Mouse (Mus musculus) stomach, postnatal 0 days (tissue): Measurements from ENCODE around the gene Ddr1. TPM values are rescaled to one million over a fixed set of nuclear protein-coding genes. Genes with fewer than 3 reads are reported as not detected.

ENCODE experiments used
- ATAC-seq: fragments of 200-750 bp; cut with Nextera tagmentation; 2 replicates; pipeline ENCODE4 v1.8.0; 2017; ENCODE audit not compliant: low FRiP score, low TSS enrichment
- DNase-seq: peaks from one replicate; pipeline ENCODE4 v3.0.0-alpha.2; 2016; ENCODE audit warnings: low spot score
- H3K27ac ChIP-seq: fragments of 300-500 bp; sonication (generic); replicated peaks from 2 replicates; pipeline ENCODE4 v1.5.1; 2014; ENCODE audit warnings: mild to moderate bottlenecking, control low read depth
- H3K27me3 ChIP-seq: fragments of 300-500 bp; sonication (generic); 2 replicates; pipeline ENCODE4 v1.6.1; 2014; ENCODE audit warnings: low read length; ENCODE audit not compliant: control insufficient read depth, insufficient read depth
- H3K36me3 ChIP-seq: fragments of 300-500 bp; sonication (generic); 2 replicates; pipeline ENCODE4 v1.6.1; 2014; ENCODE audit warnings: low read length, mixed read lengths; ENCODE audit not compliant: control insufficient read depth, insufficient read depth
- H3K4me1 ChIP-seq: fragments of 300-500 bp; sonication (generic); replicated peaks from 2 replicates; pipeline ENCODE4 v1.6.1; 2014; ENCODE audit warnings: antibody characterized with exemption; ENCODE audit not compliant: control insufficient read depth, insufficient read depth
- H3K4me2 ChIP-seq: fragments of 300-500 bp; sonication (generic); replicated peaks from 2 replicates; pipeline ENCODE4 v1.6.1; 2014; ENCODE audit warnings: low read depth, mild to moderate bottlenecking, control low read depth, moderate library complexity
- H3K4me3 ChIP-seq: fragments of 300-500 bp; sonication (generic); 2 replicates; pipeline ENCODE4 v1.5.1; 2014; ENCODE audit warnings: low read depth, low read length, control low read depth
- H3K9ac ChIP-seq: fragments of 300-500 bp; sonication (generic); 2 replicates; pipeline ENCODE4 v1.6.1; 2014; ENCODE audit warnings: mild to moderate bottlenecking, low read length, control low read depth, mixed read lengths
- H3K9me3 ChIP-seq: fragments of 300-500 bp; sonication (generic); 2 replicates; pipeline ENCODE4 v1.6.1; 2016; ENCODE audit warnings: low read length; ENCODE audit not compliant: control insufficient read depth
- CTCF ChIP-seq: IDR thresholded peaks from 2 replicates; pipeline ENCODE4 v1.5.1; 2016; ENCODE audit warnings: antibody characterized with exemption, low read depth, mild to moderate bottlenecking, moderate library complexity
- EP300 ChIP-seq: optimal IDR thresholded peaks from 2 replicates; pipeline ENCODE3; 2016; ENCODE audit warnings: antibody characterized with exemption
- WGBS: fragments of 180-500 bp; shearing (Covaris S2); extraction: QIAGEN DNeasy Blood & Tissue Kit; methylation state at CpG from one replicate; pipeline ENCODE4 v1.1.7; 2014; 5-methylcytosine and 5-hydroxymethylcytosine counted together
- polyA plus RNA-seq: library from polyadenylated mRNA; unstranded; fragments of >200 nt; fragmentation: Nextera tagmentation; extraction: Ambion mirVana; gene quantifications from 2 replicates; pipeline ENCODE4 v1.2.1, GENCODE M21; 2015

Ddr1 gene
- polyA plus RNA-seq, 1 experiment from 2014 or later: 50.8 TPM

DNA sequence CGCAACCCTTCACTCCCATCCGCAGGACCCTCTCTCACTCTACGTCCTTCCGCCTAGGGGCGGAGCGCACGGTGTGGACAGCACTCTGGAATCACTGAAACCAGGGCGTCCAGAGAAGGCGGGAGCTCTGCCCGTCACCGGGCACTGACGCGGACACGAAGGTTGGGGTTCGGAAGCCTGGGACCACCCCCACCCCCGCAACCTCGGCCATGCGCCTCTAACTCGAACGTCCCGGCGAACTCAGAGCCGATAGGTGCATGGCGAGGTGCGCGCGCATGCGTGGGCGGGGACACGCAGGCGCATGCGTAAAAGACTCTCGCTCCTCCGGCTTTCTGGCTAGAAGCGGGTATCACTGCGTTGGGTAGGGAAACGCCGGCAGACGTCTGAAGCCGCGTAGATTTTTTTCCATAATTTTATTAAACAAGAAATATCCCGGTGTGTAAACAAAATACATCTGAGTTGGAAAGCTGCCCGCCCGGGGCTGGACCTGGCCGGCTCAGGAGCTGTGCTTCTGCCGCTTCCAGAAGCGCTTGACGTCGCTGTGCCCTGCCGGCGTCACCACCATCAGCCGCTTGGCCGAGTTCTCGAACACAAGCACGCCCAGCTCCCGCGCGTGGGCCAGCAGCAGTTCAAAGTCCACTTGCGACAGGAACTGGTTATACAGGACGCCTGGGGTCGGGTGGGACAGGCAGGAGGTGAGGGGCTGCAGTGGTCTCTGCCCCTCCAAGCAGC is 36.9 kb downstream of the Ddr1 start, which contains the start of gene Vars2:
Gene Vars2, minus strand, starts transcription at position 259 of the 732 bp plus-strand sequence.
- Histone ChIP-seq H3K9me3 (no peaks in the 10 kb centered on the region), H3K36me3 (0 out of 2 replicates have a peak, but pooled peaks cover 2% of the 10 kb centered on the region), H3K9ac (peak within 1 kb of the TSS; percentile 85), H3K27ac (peak within 1 kb of the TSS; percentile 91), H3K4me3 (peak within 1 kb of the TSS; percentile 68), H3K4me2 (peak within 1 kb of the TSS; percentile 98), H3K27me3 (no peaks in the 10 kb centered on the region), H3K4me1 (no peaks in the 10 kb centered on the region)
- peak; percentile 83 for ATAC-seq
- WGBS: under 1% methylated on average over 61 of the region's 61 CpGs
- no peak for TF ChIP-seq CTCF
- DNase-seq: peak; percentile 96

DNA sequence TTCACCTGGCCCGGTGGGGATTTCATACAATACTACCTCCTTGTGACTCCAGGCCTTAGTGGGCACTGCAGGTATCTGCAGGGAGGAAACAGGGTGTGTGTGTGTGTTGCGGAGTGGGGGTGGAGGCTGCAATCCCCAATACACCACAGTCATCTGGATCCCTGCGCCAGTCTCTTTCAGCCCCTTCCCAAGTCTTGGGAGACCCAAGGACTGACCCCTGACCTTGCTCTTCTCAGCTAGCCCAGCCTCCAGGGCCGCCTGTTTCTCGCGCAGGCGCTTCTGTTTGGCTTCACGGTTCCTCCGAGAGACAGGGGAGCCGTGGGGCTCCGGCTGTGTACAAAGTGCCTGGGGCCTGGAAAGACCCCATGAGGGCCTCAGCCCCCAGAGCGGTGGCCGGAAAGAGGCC is 37.6 kb downstream of the Ddr1 start:
- 3% methylated on average over 13 of the region's 13 CpGs for WGBS
- Histone ChIP-seq H3K4me1 (no peaks in the 10 kb centered on the region), H3K4me2 (peak overlapping the region; percentile 98), H3K4me3 (peak overlapping the region; percentile 68), H3K27ac (peak overlapping the region; percentile 91), H3K9ac (peak overlapping the region; percentile 85), H3K9me3 (no peaks in the 10 kb centered on the region), H3K27me3 (no peaks in the 10 kb centered on the region), H3K36me3 (0 out of 2 replicates have a peak, but pooled peaks cover 2% of the 10 kb centered on the region)
- ATAC-seq (peak; percentile 47), DNase-seq (peak; percentile 53)
- TF ChIP-seq CTCF: no peak

DNA sequence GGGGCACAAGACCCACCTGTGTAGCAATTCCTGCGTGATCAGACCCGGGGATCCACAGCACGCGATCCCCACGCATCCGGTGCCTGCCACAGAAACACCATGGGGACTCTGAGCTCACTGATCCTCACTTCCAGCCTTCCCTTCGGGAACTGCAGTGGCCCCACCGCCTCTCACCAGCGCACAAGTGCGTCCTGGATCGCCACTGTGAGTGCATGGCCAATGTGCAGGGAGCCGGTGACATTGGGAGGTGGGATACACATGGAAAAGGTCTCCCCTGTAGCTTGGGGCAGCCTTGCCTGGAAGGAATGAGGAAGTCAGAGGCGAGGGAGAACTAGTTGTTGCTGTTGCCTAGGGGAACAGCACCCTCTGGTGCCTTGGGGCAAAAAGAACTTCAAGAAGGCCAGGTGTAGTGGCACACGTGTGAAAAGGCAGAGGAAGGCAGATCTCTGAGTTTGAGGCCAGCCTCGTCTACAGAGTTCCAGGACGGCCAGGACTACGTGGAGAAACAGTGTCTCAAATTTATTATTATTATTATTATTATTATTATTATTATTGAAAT is 38.4 kb downstream of the Ddr1 start:
- DNase-seq (peak; percentile 80), ATAC-seq (peak; percentile 61)
- Histone ChIP-seq H3K27ac (peak overlapping the region; percentile 25; the same call in 1 of the 2 replicates), H3K9ac (no peak overlapping the region; the same call in 1 of the 2 replicates), H3K4me3 (no peak overlapping the region), H3K27me3 (no peaks in the 10 kb centered on the region), H3K9me3 (no peaks in the 10 kb centered on the region), H3K4me2 (0 out of 2 replicates have a peak overlapping the region, but pooled peaks have one; percentile 23), H3K4me1 (no peaks in the 10 kb centered on the region), H3K36me3 (peaks cover 2% of the 10 kb centered on the region; the same call in 1 of the 2 replicates)
- 73% methylated on average over 17 of the region's 17 CpGs for WGBS
- TF ChIP-seq EP300 (no peak), CTCF (peak; percentile 85)

DNA sequence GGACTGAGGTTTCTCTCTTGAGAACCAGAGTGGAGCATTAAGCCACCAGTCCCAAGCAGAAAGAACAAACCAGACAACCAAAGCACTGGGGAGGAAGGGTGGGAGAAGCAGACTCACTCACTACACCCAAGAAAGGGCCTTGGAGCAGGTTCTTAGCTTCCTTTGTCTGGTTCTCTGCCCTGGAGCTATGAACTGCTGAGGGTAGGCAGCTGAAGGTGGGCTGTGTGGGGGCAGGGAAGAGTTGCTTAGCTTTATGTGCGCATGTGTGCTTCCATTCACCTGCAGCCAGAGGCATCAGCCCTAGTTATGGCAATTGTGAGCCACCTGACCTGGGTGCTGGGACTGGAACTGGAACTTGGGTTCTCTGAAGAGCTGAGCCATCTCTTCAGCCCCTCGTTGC is 51.3 kb downstream of the Ddr1 start:
- H3K36me3 ChIP-seq: peaks cover 3% of the 10 kb centered on the region; the same call in 1 of the 2 replicates
- DNase-seq (no peak), ATAC-seq (no peak)
- H3K4me3 ChIP-seq: no peak overlapping the region
- WGBS: 68% methylated on average over 2 of the region's 2 CpGs
- no peaks in the 10 kb centered on the region for H3K27me3 ChIP-seq
- no peak overlapping the region for H3K4me2 ChIP-seq
- H3K27ac ChIP-seq: no peak overlapping the region
- TF ChIP-seq CTCF: no peak
- TF ChIP-seq EP300: no peak
- H3K9ac ChIP-seq: no peak overlapping the region
- H3K9me3 ChIP-seq: no peaks in the 10 kb centered on the region
- H3K4me1 ChIP-seq: no peaks in the 10 kb centered on the region

DNA sequence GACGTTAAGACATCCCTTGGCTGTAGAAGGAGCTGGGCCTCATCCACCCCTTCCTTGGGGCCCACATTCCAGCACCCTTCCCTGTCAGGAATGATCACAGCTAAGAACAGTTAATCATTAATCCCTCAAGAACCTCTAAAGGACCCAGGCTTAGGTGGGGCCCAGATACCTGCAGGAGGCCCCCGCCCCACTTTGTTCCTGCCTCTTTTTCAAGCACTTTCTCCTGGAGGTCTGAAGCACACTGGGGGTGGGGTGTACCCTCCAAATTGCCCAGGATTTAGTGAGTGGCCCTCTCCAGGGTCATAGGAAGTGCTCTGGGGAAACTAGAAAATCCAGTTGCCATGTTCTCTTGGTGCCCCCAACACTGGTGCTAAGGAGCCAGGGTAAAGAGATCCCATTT is 55.0 kb downstream of the Ddr1 start:
- ATAC-seq: peak; percentile 72
- Histone ChIP-seq H3K4me3 (no peak overlapping the region), H3K9me3 (no peaks in the 10 kb centered on the region), H3K4me1 (no peaks in the 10 kb centered on the region), H3K4me2 (no peak overlapping the region), H3K36me3 (no peaks in the 10 kb centered on the region), H3K9ac (0 out of 2 replicates have a peak overlapping the region, but pooled peaks have one; percentile 31), H3K27me3 (no peaks in the 10 kb centered on the region), H3K27ac (peak overlapping the region; percentile 89)
- no peak for TF ChIP-seq CTCF
- TF ChIP-seq EP300: no peak
- WGBS: 52% methylated on average over 2 of the region's 2 CpGs
- peak; percentile 70 for DNase-seq
